Mouse (Mus musculus): ENCODE measurements at regions not wholly inside any gene's neighbourhood (a gene's known extent, or its start where the extent isn't known, plus 50 kb on each side); places are given as distances from the start of the nearest gene placed in this dataset.

DNA sequence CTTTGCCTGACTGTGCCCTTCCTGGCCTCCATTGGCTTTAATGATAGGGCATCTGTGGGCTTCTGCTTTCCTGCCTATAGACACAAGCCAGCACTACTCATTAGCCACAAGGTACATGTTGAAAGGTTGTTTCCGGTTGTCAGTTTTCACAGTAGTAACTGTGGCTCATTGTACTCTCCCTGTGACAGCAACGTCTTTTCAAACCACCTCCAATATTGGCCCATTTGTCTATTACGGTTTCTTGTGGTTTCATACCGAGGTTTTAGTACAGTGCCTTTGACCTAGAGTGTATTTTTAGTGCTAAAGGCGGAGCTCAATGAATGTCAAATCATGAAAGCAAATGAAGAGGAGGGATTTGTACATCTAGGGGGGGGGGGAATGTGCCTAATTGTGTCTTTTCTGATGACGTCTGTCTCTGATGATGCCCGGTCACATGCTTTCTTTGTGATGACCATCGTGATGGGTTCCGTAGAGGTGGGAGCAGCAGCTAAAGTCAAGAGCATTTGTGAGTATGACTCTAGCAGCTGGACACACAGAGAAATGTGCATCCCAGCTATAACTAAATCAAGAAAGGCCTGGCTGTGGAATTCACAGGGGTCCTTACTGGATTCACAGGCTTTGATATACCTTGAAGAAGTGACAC is 1255.1 kb upstream of the A1bg start:
- no peak for TF ChIP-seq SRF (IDR thresholded peaks at IDR 0.05; ENCODE audit: control insufficient read depth, insufficient read length, low read depth)
- no peak for TF ChIP-seq TCF3 (IDR thresholded peaks at IDR 0.05; ENCODE audit: insufficient read length, low read depth)
- TF ChIP-seq POLR2A (IDR thresholded peaks at IDR 0.05; ENCODE audit: insufficient read length, low read depth): no peak
- no peak for TF ChIP-seq POLR2AphosphoS2 (IDR thresholded peaks at IDR 0.05; ENCODE audit: insufficient read length, low read depth)
